Mouse (Mus musculus) myocyte (in vitro differentiated cells): ENCODE data around the gene Tgds. TPM values are rescaled to one million over a fixed set of nuclear protein-coding genes. Genes with fewer than 3 reads are reported as not detected.
A peak's percentile ranks its signal among the peaks of the same experiment; 100 is the strongest.
"Not testable (repeated sequence)": the region's sequence is repeated elsewhere in the genome, so short reads cannot be mapped to it uniquely, and the experiment has no call there.

Source experiments
- H3K27me3 ChIP-seq: one replicate; pipeline ENCODE4 v1.6.1; 2011; ENCODE audit not compliant: control insufficient read depth, insufficient read depth, insufficient read length
- H3K36me3 ChIP-seq: one replicate; pipeline ENCODE4 v1.6.1; 2011; ENCODE audit not compliant: control insufficient read depth, insufficient read depth
- H3K4me2 ChIP-seq: one replicate; pipeline ENCODE4 v1.6.1; 2011; ENCODE audit warnings: low read depth, control low read depth
- H3K4me3 ChIP-seq: one replicate; pipeline ENCODE4 v1.5.1; 2011; ENCODE audit warnings: mild to moderate bottlenecking, control low read depth, moderate library complexity
- H3K79me2 ChIP-seq: one replicate; pipeline ENCODE4 v1.6.1; 2011; ENCODE audit not compliant: control insufficient read depth, insufficient read depth
- H3ac ChIP-seq: one replicate; pipeline ENCODE4 v1.6.1; 2011; ENCODE audit not compliant: control insufficient read depth, insufficient read length
- CEBPB ChIP-seq: IDR thresholded peaks from 2 replicates; pipeline ENCODE4 v1.6.1; 2011; ENCODE audit warnings: mild to moderate bottlenecking, moderate library complexity; ENCODE audit not compliant: poor library complexity, insufficient read depth, severe bottlenecking
- E2F4 ChIP-seq: IDR thresholded peaks from one replicate; pipeline ENCODE4 v1.6.1; 2011; ENCODE audit warnings: mild to moderate bottlenecking, control low read depth, moderate library complexity; ENCODE audit not compliant: insufficient read depth
- MAX ChIP-seq: IDR thresholded peaks from one replicate; pipeline ENCODE4 v1.6.1; 2011; ENCODE audit warnings: low read depth, mild to moderate bottlenecking, control low read depth
- MYOD1 ChIP-seq, 3 experiments: IDR thresholded peaks; one replicate each; pipeline ENCODE4 v1.6.1; 2011; ENCODE audit warnings: control low read depth in 2 of 3, low read depth in 2 of 3, mild to moderate bottlenecking in 2 of 3, moderate library complexity in 1 of 3; ENCODE audit not compliant: insufficient read length in 2 of 3, control insufficient read depth in 1 of 3
- MYOG ChIP-seq, 3 experiments: IDR thresholded peaks; one replicate each; pipeline ENCODE4 v1.6.1; 2011; ENCODE audit warnings: control low read depth in 2 of 3, low read depth in 2 of 3, mild to moderate bottlenecking in 2 of 3; ENCODE audit not compliant: insufficient read length in 2 of 3, control insufficient read depth in 1 of 3, insufficient read depth in 1 of 3
- POLR2A ChIP-seq: IDR thresholded peaks from one replicate; pipeline ENCODE4 v1.6.1; 2011; ENCODE audit warnings: low read depth, mild to moderate bottlenecking, control low read depth, moderate library complexity; ENCODE audit not compliant: insufficient read length
- POLR2AphosphoS2 ChIP-seq: IDR thresholded peaks from one replicate; pipeline ENCODE4 v1.6.1; 2011; ENCODE audit warnings: low read depth, control low read depth; ENCODE audit not compliant: insufficient read length
- REST ChIP-seq: IDR thresholded peaks from one replicate; pipeline ENCODE4 v1.6.1; 2011; ENCODE audit warnings: mild to moderate bottlenecking, control low read depth, moderate library complexity; ENCODE audit not compliant: insufficient read depth, insufficient read length
- SRF ChIP-seq: IDR thresholded peaks from one replicate; pipeline ENCODE4 v1.6.1; 2011; ENCODE audit warnings: low read depth; ENCODE audit not compliant: control insufficient read depth, insufficient read length
- TCF12 ChIP-seq: IDR thresholded peaks from one replicate; pipeline ENCODE4 v1.6.1; 2011; ENCODE audit warnings: mild to moderate bottlenecking, control low read depth; ENCODE audit not compliant: poor library complexity, insufficient read depth, severe bottlenecking
- TCF3 ChIP-seq: IDR thresholded peaks from one replicate; pipeline ENCODE4 v1.6.1; 2011; ENCODE audit warnings: low read depth, control low read depth; ENCODE audit not compliant: insufficient read length
- USF1 ChIP-seq: IDR thresholded peaks from one replicate; pipeline ENCODE4 v1.6.1; 2011; ENCODE audit warnings: low read depth, mild to moderate bottlenecking, control low read depth, moderate library complexity
- polyA plus RNA-seq: library from polyadenylated mRNA; unstranded; fragments of >200 nt; fragmentation: generic; extraction: Trizol; gene quantifications from one replicate; pipeline ENCODE4 v1.2.1, GENCODE M21; 2012; ENCODE audit warnings: missing spikeins

The Tgds gene
- polyA plus RNA-seq, 1 experiment, result 10.0 TPM

- peak overlapping the region; percentile 68 for H3K4me2 ChIP-seq
- TF ChIP-seq SRF (no peak), E2F4 (no peak), USF1 (no peak), MYOD1 (IDR thresholded peaks at IDR 0.05; ENCODE audit: control insufficient read depth in 1 of 3, insufficient read length in 2 of 3, low read depth in 2 of 3) (no peak), MYOG (IDR thresholded peaks at IDR 0.05; ENCODE audit: control insufficient read depth in 1 of 3, insufficient read depth in 1 of 3, insufficient read length in 2 of 3, low read depth in 2 of 3) (no peak), POLR2A (no peak), CEBPB (no peak), REST (no peak), TCF3 (no peak), MAX (no peak), POLR2AphosphoS2 (no peak), TCF12 (no peak)
- H3K4me3 ChIP-seq, result peak overlapping the region; percentile 82
- peaks cover 17% of the 10 kb centered on the region for H3K79me2 ChIP-seq
- H3K36me3 ChIP-seq, result peaks cover 4% of the 10 kb centered on the region
- no peaks in the 10 kb centered on the region for H3K27me3 ChIP-seq
- peak overlapping the region; percentile 43 for H3ac ChIP-seq
Observed at GRCm38 (mm10) chr14:118131472-118131871, 1.1 kb downstream of the Tgds start.

GRCm38 (mm10) chr14:118126301-118126700 lies 6.3 kb downstream of the Tgds start:
- no peak for TF ChIP-seq USF1
- no peak for TF ChIP-seq POLR2AphosphoS2
- TF ChIP-seq REST, result no peak
- no peak for TF ChIP-seq TCF3
- TF ChIP-seq CEBPB, result no peak
- no peak for TF ChIP-seq MAX
- no peaks in the 10 kb centered on the region for H3K27me3 ChIP-seq
- H3K36me3 ChIP-seq, result peaks cover 12% of the 10 kb centered on the region
- no peak overlapping the region for H3K4me2 ChIP-seq
- no peak overlapping the region for H3ac ChIP-seq
- no peak overlapping the region for H3K4me3 ChIP-seq
- H3K79me2 ChIP-seq, result peaks cover 7% of the 10 kb centered on the region

- TF ChIP-seq MYOD1 (IDR thresholded peaks at IDR 0.05; ENCODE audit: control insufficient read depth in 1 of 3, insufficient read length in 2 of 3, low read depth in 2 of 3), result no peak
- no peak for TF ChIP-seq POLR2AphosphoS2
- no peak for TF ChIP-seq E2F4
- no peak for TF ChIP-seq TCF12
- no peak for TF ChIP-seq MAX
- no peak for TF ChIP-seq REST
- no peak for TF ChIP-seq POLR2A
- TF ChIP-seq MYOG (IDR thresholded peaks at IDR 0.05; ENCODE audit: control insufficient read depth in 1 of 3, insufficient read depth in 1 of 3, insufficient read length in 2 of 3, low read depth in 2 of 3), result no peak
- TF ChIP-seq TCF3, result no peak
- TF ChIP-seq SRF, result no peak
- no peak for TF ChIP-seq USF1
- no peak for TF ChIP-seq CEBPB
- Histone ChIP-seq H3ac (no peak overlapping the region), H3K27me3 (no peaks in the 10 kb centered on the region), H3K4me2 (no peak overlapping the region), H3K36me3 (peaks cover 15% of the 10 kb centered on the region), H3K79me2 (no peaks in the 10 kb centered on the region), H3K4me3 (no peak overlapping the region)
Observed at GRCm38 (mm10) chr14:118124771-118125170, 7.8 kb downstream of the Tgds start.

- TF ChIP-seq POLR2AphosphoS2, result no peak
- no peak for TF ChIP-seq MYOG (IDR thresholded peaks at IDR 0.05; ENCODE audit: control insufficient read depth in 1 of 3, insufficient read depth in 1 of 3, insufficient read length in 2 of 3, low read depth in 2 of 3)
- no peak for TF ChIP-seq TCF12
- TF ChIP-seq E2F4, result no peak
- TF ChIP-seq TCF3, result no peak
- TF ChIP-seq REST, result no peak
- no peak for TF ChIP-seq MYOD1 (IDR thresholded peaks at IDR 0.05; ENCODE audit: control insufficient read depth in 1 of 3, insufficient read length in 2 of 3, low read depth in 2 of 3)
- no peak for TF ChIP-seq CEBPB
- TF ChIP-seq USF1, result no peak
- no peak for TF ChIP-seq MAX
- TF ChIP-seq SRF, result no peak
- TF ChIP-seq POLR2A, result no peak
Observed at GRCm38 (mm10) chr14:118124129-118124528, 8.4 kb downstream of the Tgds start.

GRCm38 (mm10) chr14:118113116-118113515 lies 19.4 kb downstream of the Tgds start:
- Histone ChIP-seq H3K4me3 (no peak overlapping the region), H3K79me2 (no peaks in the 10 kb centered on the region), H3K27me3 (no peaks in the 10 kb centered on the region), H3K36me3 (peaks cover 28% of the 10 kb centered on the region), H3ac (no peak overlapping the region), H3K4me2 (no peak overlapping the region)
- TF ChIP-seq MYOD1 (IDR thresholded peaks at IDR 0.05; ENCODE audit: control insufficient read depth in 1 of 3, insufficient read length in 2 of 3, low read depth in 2 of 3), result no peak
- TF ChIP-seq REST, result no peak
- no peak for TF ChIP-seq POLR2AphosphoS2

More at GRCm38 (mm10) chr14:118124129-118124528, 8.4 kb downstream of the Tgds start:
- Histone ChIP-seq H3K4me2 (no peak overlapping the region), H3K27me3 (no peaks in the 10 kb centered on the region), H3ac (no peak overlapping the region), H3K4me3 (no peak overlapping the region), H3K79me2 (no peaks in the 10 kb centered on the region), H3K36me3 (peaks cover 20% of the 10 kb centered on the region)

- not testable (repeated sequence) for H3K36me3 ChIP-seq
Observed at GRCm38 (mm10) chr14:118107479-118107878, 25.1 kb downstream of the Tgds start.

More at GRCm38 (mm10) chr14:118107479-118107878, 25.1 kb downstream of the Tgds start:
- not testable (repeated sequence) for H3K79me2 ChIP-seq, H3ac ChIP-seq, H3K27me3 ChIP-seq, H3K4me3 ChIP-seq, H3K4me2 ChIP-seq
